Mouse (Mus musculus): ENCODE measurements around the gene Catsperd. TPM values are rescaled to one million over a fixed set of nuclear protein-coding genes. Genes with fewer than 3 reads are reported as not detected.

Gene Catsperd
- polyA plus RNA-seq (2011; ENCODE audit: insufficient read depth, insufficient read length, low read depth, missing spikeins), result 2.4 and 3.7 TPM in 2 replicates

GRCm38 (mm10) chr17:56627530-56628277 is at the start of gene Catsperd:
Gene Catsperd, plus strand, starts transcription at chr17:56628143.
- H3K27ac ChIP-seq (ENCODE audit: insufficient read depth, low read length), result peak within 1 kb of the TSS; percentile 54
- peak within 1 kb of the TSS; percentile 17; the same call in 1 of the 2 replicates for H3K9ac ChIP-seq (ENCODE audit: low read depth, poor library complexity, severe bottlenecking)
- TF ChIP-seq POLR2A (IDR thresholded peaks at IDR 0.05; ENCODE audit: insufficient read depth, low read length) (peak; percentile 18), EP300 (IDR thresholded peaks at IDR 0.05; ENCODE audit: insufficient read depth, low read depth, low read length) (no peak)
- H3K4me3 ChIP-seq (ENCODE audit: low read depth, low read length), result peak within 1 kb of the TSS; percentile 76
- H3K4me1 ChIP-seq (ENCODE audit: control insufficient read depth, insufficient read depth, low read length), result peaks cover 5% of the 10 kb centered on the region
- H3K36me3 ChIP-seq (ENCODE audit: control insufficient read depth, insufficient read depth, low read length, poor library complexity, severe bottlenecking), result peaks cover under 1% of the 10 kb centered on the region; the same call in 1 of the 2 replicates
- H3K27me3 ChIP-seq (ENCODE audit: control insufficient read depth, insufficient read depth, low read length, poor library complexity, severe bottlenecking), result no peaks in the 10 kb centered on the region
- H3K9me3 ChIP-seq (replicated peaks; ENCODE audit: control insufficient read depth, insufficient read depth, low read length, poor library complexity, severe bottlenecking), result no peaks in the 10 kb centered on the region

GRCm38 (mm10) chr17:56583071-56583470 is 44.9 kb upstream of the Catsperd start:
- TF ChIP-seq EP300 (IDR thresholded peaks at IDR 0.05; ENCODE audit: insufficient read depth, low read depth, low read length), result no peak
- no peak for TF ChIP-seq POLR2A (IDR thresholded peaks at IDR 0.05; ENCODE audit: insufficient read depth, low read length)
- TF ChIP-seq CTCF (IDR thresholded peaks at IDR 0.05; ENCODE audit: low read depth, low read length), result no peak
- Histone ChIP-seq H3K9me3 (replicated peaks; ENCODE audit: control insufficient read depth, insufficient read depth, low read length, poor library complexity, severe bottlenecking) (no peaks in the 10 kb centered on the region), H3K27me3 (ENCODE audit: control insufficient read depth, insufficient read depth, low read length, poor library complexity, severe bottlenecking) (no peaks in the 10 kb centered on the region), H3K4me1 (ENCODE audit: control insufficient read depth, insufficient read depth, low read length) (no peaks in the 10 kb centered on the region), H3K27ac (ENCODE audit: insufficient read depth, low read length) (no peak overlapping the region), H3K36me3 (ENCODE audit: control insufficient read depth, insufficient read depth, low read length, poor library complexity, severe bottlenecking) (peaks cover 35% of the 10 kb centered on the region), H3K4me3 (ENCODE audit: low read depth, low read length) (peak overlapping the region; percentile 99), H3K9ac (ENCODE audit: low read depth, poor library complexity, severe bottlenecking) (peak overlapping the region; percentile 95)

DNA sequence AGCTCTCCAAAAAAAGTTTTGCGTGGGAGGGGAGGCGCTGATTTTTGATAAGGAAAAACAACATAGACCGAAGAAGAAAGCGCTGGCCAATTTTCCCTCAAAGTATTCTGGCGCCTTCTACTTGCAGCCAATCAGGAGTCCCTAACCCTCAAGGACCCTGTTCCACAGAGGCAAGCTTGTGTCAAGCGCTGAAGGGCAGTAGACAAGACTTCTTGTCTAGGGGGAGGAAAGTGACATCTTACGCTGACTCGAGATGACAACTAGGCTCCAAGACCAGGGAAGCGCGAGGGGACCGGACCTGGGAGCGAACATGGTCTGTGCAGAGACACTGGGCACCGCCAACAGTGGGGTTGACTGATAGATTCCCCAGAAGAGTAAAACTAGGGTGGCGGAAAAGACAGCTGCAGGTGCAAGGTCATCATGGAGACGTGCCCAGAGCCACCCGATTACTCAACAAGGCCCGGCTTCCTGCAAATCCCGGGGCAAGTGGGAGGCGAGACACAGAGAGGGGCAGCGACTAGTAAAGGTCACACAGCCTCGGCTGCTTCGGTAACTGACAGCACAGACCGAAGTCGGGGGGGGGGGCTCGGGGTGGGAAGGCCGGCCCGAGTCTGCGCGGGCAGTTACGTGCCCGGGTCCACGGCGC is 44.2 kb upstream of the Catsperd start:
- H3K36me3 ChIP-seq (ENCODE audit: control insufficient read depth, insufficient read depth, low read length, poor library complexity, severe bottlenecking), result peaks cover 36% of the 10 kb centered on the region
- H3K4me1 ChIP-seq (ENCODE audit: control insufficient read depth, insufficient read depth, low read length), result no peaks in the 10 kb centered on the region

GRCm38 (mm10) chr17:56584257-56585130 is 43.4 kb upstream of the Catsperd start, which contains the start of the genes Safb2 and Safb:
Gene Safb2, minus strand, starts transcription at chr17:56584585.
Gene Safb, plus strand, starts transcription at chr17:56584825.
- Histone ChIP-seq H3K4me3 (ENCODE audit: low read depth, low read length) (peak within 1 kb of the TSS; percentile 99), H3K4me1 (ENCODE audit: control insufficient read depth, insufficient read depth, low read length) (no peaks in the 10 kb centered on the region), H3K27me3 (ENCODE audit: control insufficient read depth, insufficient read depth, low read length, poor library complexity, severe bottlenecking) (no peaks in the 10 kb centered on the region), H3K9ac (ENCODE audit: low read depth, poor library complexity, severe bottlenecking) (peak within 1 kb of the TSS; percentile 95), H3K36me3 (ENCODE audit: control insufficient read depth, insufficient read depth, low read length, poor library complexity, severe bottlenecking) (peaks cover 42% of the 10 kb centered on the region), H3K27ac (ENCODE audit: insufficient read depth, low read length) (peak within 1 kb of the TSS; percentile 74), H3K9me3 (replicated peaks; ENCODE audit: control insufficient read depth, insufficient read depth, low read length, poor library complexity, severe bottlenecking) (no peaks in the 10 kb centered on the region)
- TF ChIP-seq POLR2A (IDR thresholded peaks at IDR 0.05; ENCODE audit: insufficient read depth, low read length), result peak; percentile 57
- no peak for TF ChIP-seq EP300 (IDR thresholded peaks at IDR 0.05; ENCODE audit: insufficient read depth, low read depth, low read length)

More for the DNA sequence above, 44.2 kb upstream of the Catsperd start:
- Histone ChIP-seq H3K27ac (ENCODE audit: insufficient read depth, low read length) (peak overlapping the region; percentile 48; the same call in 1 of the 2 replicates), H3K9ac (ENCODE audit: low read depth, poor library complexity, severe bottlenecking) (peak overlapping the region; percentile 95), H3K9me3 (replicated peaks; ENCODE audit: control insufficient read depth, insufficient read depth, low read length, poor library complexity, severe bottlenecking) (no peaks in the 10 kb centered on the region), H3K4me3 (ENCODE audit: low read depth, low read length) (peak overlapping the region; percentile 99), H3K27me3 (ENCODE audit: control insufficient read depth, insufficient read depth, low read length, poor library complexity, severe bottlenecking) (no peaks in the 10 kb centered on the region)
- TF ChIP-seq POLR2A (IDR thresholded peaks at IDR 0.05; ENCODE audit: insufficient read depth, low read length) (no peak), EP300 (IDR thresholded peaks at IDR 0.05; ENCODE audit: insufficient read depth, low read depth, low read length) (no peak), CTCF (IDR thresholded peaks at IDR 0.05; ENCODE audit: low read depth, low read length) (no peak)

DNA sequence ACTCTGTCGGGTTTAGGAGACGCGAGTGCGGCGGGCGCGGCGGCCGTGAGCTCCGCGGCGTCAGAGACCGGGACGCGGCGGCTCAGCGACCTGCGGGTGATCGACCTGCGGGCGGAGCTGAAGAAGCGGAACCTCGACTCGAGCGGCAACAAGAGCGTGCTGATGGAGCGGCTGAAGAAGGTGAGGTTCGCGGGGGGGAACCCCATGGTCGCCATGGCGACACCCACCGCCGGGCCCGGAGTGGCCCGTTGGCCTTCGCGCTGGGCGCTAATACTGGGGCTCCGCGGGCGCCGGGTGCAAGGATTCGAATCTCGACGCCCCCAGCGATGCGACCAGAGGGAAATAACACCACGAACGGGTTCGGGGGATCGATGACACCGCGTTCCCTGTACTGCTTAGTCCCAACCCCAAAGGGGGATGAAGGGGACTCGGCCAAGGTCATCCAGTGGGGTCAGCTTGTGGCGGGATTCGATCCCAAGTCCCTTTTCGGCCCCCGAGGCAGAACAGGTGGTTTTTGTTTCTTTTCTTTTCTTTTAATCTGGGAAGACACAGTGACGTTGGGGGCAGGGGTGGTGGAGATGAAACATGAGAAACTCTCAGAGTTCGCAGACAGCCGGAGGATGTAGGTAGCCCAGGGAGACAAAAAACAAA is 42.6 kb upstream of the Catsperd start:
- H3K36me3 ChIP-seq (ENCODE audit: control insufficient read depth, insufficient read depth, low read length, poor library complexity, severe bottlenecking), result peaks cover 48% of the 10 kb centered on the region
- no peaks in the 10 kb centered on the region for H3K9me3 ChIP-seq (replicated peaks; ENCODE audit: control insufficient read depth, insufficient read depth, low read length, poor library complexity, severe bottlenecking)
- H3K27ac ChIP-seq (ENCODE audit: insufficient read depth, low read length), result peak overlapping the region; percentile 74
- no peaks in the 10 kb centered on the region for H3K4me1 ChIP-seq (ENCODE audit: control insufficient read depth, insufficient read depth, low read length)
- H3K4me3 ChIP-seq (ENCODE audit: low read depth, low read length), result peak overlapping the region; percentile 78
- peak overlapping the region; percentile 93 for H3K9ac ChIP-seq (ENCODE audit: low read depth, poor library complexity, severe bottlenecking)
- TF ChIP-seq POLR2A (IDR thresholded peaks at IDR 0.05; ENCODE audit: insufficient read depth, low read length), result no peak
- no peak for TF ChIP-seq EP300 (IDR thresholded peaks at IDR 0.05; ENCODE audit: insufficient read depth, low read depth, low read length)
- TF ChIP-seq CTCF (IDR thresholded peaks at IDR 0.05; ENCODE audit: low read depth, low read length), result no peak
- no peaks in the 10 kb centered on the region for H3K27me3 ChIP-seq (ENCODE audit: control insufficient read depth, insufficient read depth, low read length, poor library complexity, severe bottlenecking)
